Mouse (Mus musculus) stomach, postnatal 0 days (tissue): ENCODE results near the gene Phf14.

Source experiments
- CTCF ChIP-seq: IDR thresholded peaks from 2 replicates; pipeline ENCODE4 v1.5.1; 2016; ENCODE audit warnings: antibody characterized with exemption, low read depth, mild to moderate bottlenecking, moderate library complexity
- EP300 ChIP-seq: optimal IDR thresholded peaks from 2 replicates; pipeline ENCODE3; 2016; ENCODE audit warnings: antibody characterized with exemption

- no peak for TF ChIP-seq CTCF
- no peak for TF ChIP-seq EP300
Measured at GRCm38 (mm10) chr6:11993782-11994181, 86.2 kb downstream of the Phf14 start.
